ENCODE assay signal across 9 mouse cellular contexts in the genomic region with DNA sequence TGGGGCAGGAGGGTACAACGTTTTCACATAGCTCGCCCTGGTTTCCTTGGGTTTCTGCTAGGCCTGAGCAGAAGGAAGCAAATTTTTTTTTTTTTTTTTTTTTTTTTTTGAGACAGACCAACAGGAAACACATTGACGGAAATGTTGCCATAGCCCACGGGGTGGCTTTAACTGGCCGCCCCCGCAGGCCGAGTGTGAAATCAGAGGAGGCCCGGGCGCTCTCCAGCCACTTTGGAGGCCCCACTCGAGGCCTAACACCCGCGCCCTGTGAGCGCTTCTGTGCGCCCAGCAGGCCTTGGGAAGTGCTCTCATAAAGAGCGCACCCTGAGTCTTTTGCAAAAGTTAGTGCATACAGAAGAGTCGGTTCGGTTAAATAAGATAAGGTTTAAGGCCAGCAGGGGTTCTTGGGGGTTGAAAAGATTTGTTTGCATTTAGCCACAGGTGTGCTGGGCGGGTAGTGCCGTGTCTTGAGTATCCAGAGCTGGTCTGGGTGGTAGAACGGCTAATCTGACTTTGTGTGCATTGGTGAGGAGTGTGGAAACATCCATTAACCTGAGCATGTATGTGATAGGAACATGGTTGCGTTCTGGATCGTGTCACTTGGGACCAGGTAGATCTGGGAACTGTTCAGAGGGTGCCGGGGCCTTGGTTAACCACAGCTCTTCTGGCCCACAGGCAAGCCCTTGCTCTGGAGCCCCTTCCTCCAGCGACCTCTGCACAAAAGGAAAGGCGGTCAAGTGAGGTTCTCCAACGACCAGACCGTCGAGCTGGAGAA. TPM values are rescaled to one million over a fixed set of nuclear protein-coding genes. Genes with fewer than 3 reads are reported as not detected.
DNase-seq lines count a peak whose midpoint lies in the region; ATAC-seq and TF ChIP-seq lines count a peak whose summit lies in the region.
"Had no signal": no experiment of that assay in that cellular context is flagged by ENCODE, and none has a peak within 500 bp of the region (broad histone marks: within the 10 kb centered on the region; RNA-seq: fewer than 3 reads in every experiment).

No protein-coding gene starts in this region.

- no peak overlapping the region for H3K4me3 ChIP-seq in embryonic facial prominence, embryonic 11.5 days (ENCODE audit: low read depth, low read length)
- peak overlapping the region; percentile 22; the same call in 1 of the 2 replicates for H3K4me3 ChIP-seq in intestine, postnatal 0 days (ENCODE audit: low read depth, low read length)
- H3K4me3 ChIP-seq in lung, embryonic 15.5 days: peak overlapping the region; percentile 62
- peak overlapping the region; percentile 53; the same call in 1 of the 2 replicates for H3K4me3 ChIP-seq in stomach, embryonic 14.5 days (ENCODE audit: low read depth, low read length)
- H3K4me3 ChIP-seq in forebrain, embryonic 15.5 days: no peak overlapping the region
- H3K4me3 ChIP-seq: embryonic facial prominence, embryonic 12.5 days had no signal

- H3K4me2 ChIP-seq in embryonic facial prominence, embryonic 11.5 days (ENCODE audit: low read depth, low read length): 0 out of 2 replicates have a peak overlapping the region, but pooled peaks have one; percentile 7
- H3K4me2 ChIP-seq in intestine, postnatal 0 days (replicated peaks; ENCODE audit: low read depth): peak overlapping the region; percentile 21; the same call in 1 of the 2 replicates
- H3K4me2 ChIP-seq in lung, embryonic 15.5 days: peak overlapping the region; percentile 84
- H3K4me2 ChIP-seq in stomach, embryonic 14.5 days (replicated peaks; ENCODE audit: low read depth, low read length): peak overlapping the region; percentile 69; the same call in 1 of the 2 replicates
- no peak overlapping the region for H3K4me2 ChIP-seq in forebrain, embryonic 15.5 days (replicated peaks)
- H3K4me2 ChIP-seq: embryonic facial prominence, embryonic 12.5 days had no signal

- peak; percentile 22 for DNase-seq in right cerebral cortex, postnatal 14 days
- DNase-seq in right cerebral cortex, postnatal 36 days (ENCODE audit: low spot score in 2 of 2): no peak
- peak; percentile 12 for DNase-seq in embryonic facial prominence, embryonic 11.5 days (ENCODE audit: low spot score)
- DNase-seq in thymus, postnatal 25 days: no peak

- WGBS in embryonic facial prominence, embryonic 11.5 days: 4% methylated on average over 28 of the region's 28 CpGs
- 27% methylated on average over 28 of the region's 28 CpGs for WGBS in intestine, postnatal 0 days
- 11% methylated on average over 28 of the region's 28 CpGs for WGBS in lung, embryonic 15.5 days
- WGBS in stomach, embryonic 14.5 days: 17% methylated on average over 28 of the region's 28 CpGs
- WGBS in forebrain, embryonic 15.5 days: 6% methylated on average over 28 of the region's 28 CpGs

- no peak overlapping the region for H3K27ac ChIP-seq in embryonic facial prominence, embryonic 11.5 days (replicated peaks; ENCODE audit: low read depth, low read length)
- H3K27ac ChIP-seq in intestine, postnatal 0 days (ENCODE audit: low read depth, low read length): no peak overlapping the region; the same call in 1 of the 2 replicates
- peak overlapping the region; percentile 66; the same call in 1 of the 2 replicates for H3K27ac ChIP-seq in lung, embryonic 15.5 days
- H3K27ac ChIP-seq in stomach, embryonic 14.5 days (ENCODE audit: low read length): no peak overlapping the region
- no peak overlapping the region for H3K27ac ChIP-seq in forebrain, embryonic 15.5 days (replicated peaks)
- H3K27ac ChIP-seq: embryonic facial prominence, embryonic 12.5 days had no signal

- H3K4me1 ChIP-seq in embryonic facial prominence, embryonic 11.5 days (ENCODE audit: control insufficient read depth, insufficient read depth, low read length): no peaks in the 10 kb centered on the region; the same call in 1 of the 2 replicates
- 0 out of 2 replicates have a peak, but pooled peaks cover 4% of the 10 kb centered on the region for H3K4me1 ChIP-seq in intestine, postnatal 0 days (replicated peaks; ENCODE audit: control insufficient read depth, insufficient read depth, low read length)
- H3K4me1 ChIP-seq in lung, embryonic 15.5 days: peaks cover 19% of the 10 kb centered on the region
- peaks cover 3% of the 10 kb centered on the region; the same call in 1 of the 2 replicates for H3K4me1 ChIP-seq in stomach, embryonic 14.5 days (ENCODE audit: control insufficient read depth, insufficient read depth, low read length)
- peaks cover 16% of the 10 kb centered on the region for H3K4me1 ChIP-seq in forebrain, embryonic 15.5 days

- peaks cover 70% of the 10 kb centered on the region for H3K27me3 ChIP-seq in embryonic facial prominence, embryonic 11.5 days (ENCODE audit: control insufficient read depth, insufficient read depth, low read length)
- H3K27me3 ChIP-seq in intestine, postnatal 0 days (replicated peaks; ENCODE audit: control insufficient read depth, insufficient read depth, low read length): peaks cover 88% of the 10 kb centered on the region
- H3K27me3 ChIP-seq in lung, embryonic 15.5 days: peaks cover 79% of the 10 kb centered on the region
- H3K27me3 ChIP-seq in stomach, embryonic 14.5 days (ENCODE audit: control insufficient read depth, insufficient read depth, low read length): peaks cover 30% of the 10 kb centered on the region
- H3K27me3 ChIP-seq in forebrain, embryonic 15.5 days: peaks cover 84% of the 10 kb centered on the region

- H3K9me3 ChIP-seq in embryonic facial prominence, embryonic 11.5 days (replicated peaks; ENCODE audit: control insufficient read depth, low read length): no peaks in the 10 kb centered on the region
- H3K9me3 ChIP-seq in intestine, postnatal 0 days (ENCODE audit: control insufficient read depth): no peaks in the 10 kb centered on the region
- H3K9me3 ChIP-seq in lung, embryonic 15.5 days: no peaks in the 10 kb centered on the region
- no peaks in the 10 kb centered on the region for H3K9me3 ChIP-seq in stomach, embryonic 14.5 days (ENCODE audit: control insufficient read depth, low read depth, low read length)
- no peaks in the 10 kb centered on the region for H3K9me3 ChIP-seq in forebrain, embryonic 15.5 days
- H3K9me3 ChIP-seq: embryonic facial prominence, embryonic 12.5 days had no signal

- no peak for TF ChIP-seq CTCF in intestine, postnatal 0 days (IDR thresholded peaks at IDR 0.05; ENCODE audit: low read depth)

- H3K9ac ChIP-seq in embryonic facial prominence, embryonic 11.5 days (replicated peaks; ENCODE audit: low read length): no peak overlapping the region
- H3K9ac ChIP-seq in intestine, postnatal 0 days (ENCODE audit: low read depth, low read length): no peak overlapping the region
- H3K9ac ChIP-seq in lung, embryonic 15.5 days: no peak overlapping the region
- no peak overlapping the region for H3K9ac ChIP-seq in stomach, embryonic 14.5 days (replicated peaks; ENCODE audit: low read depth, low read length)
- no peak overlapping the region for H3K9ac ChIP-seq in forebrain, embryonic 15.5 days (replicated peaks)
- H3K9ac ChIP-seq: embryonic facial prominence, embryonic 12.5 days had no signal

- ATAC-seq in embryonic facial prominence, embryonic 11.5 days (replicated peaks; ENCODE audit: insufficient number of reproducible peaks, low FRiP score, low TSS enrichment, low read depth): no peak
- 0 out of 2 replicates have a peak, but pooled peaks have one; percentile 33 for ATAC-seq in intestine, postnatal 0 days
- ATAC-seq in lung, embryonic 15.5 days (ENCODE audit: borderline replicate concordance, extremely low read depth, low FRiP score, low TSS enrichment): no peak
- ATAC-seq in stomach, embryonic 14.5 days (ENCODE audit: insufficient number of reproducible peaks, insufficient read depth, low FRiP score, low read depth): no peak
- ATAC-seq in forebrain, embryonic 15.5 days (replicated peaks): no peak

- H3K36me3 ChIP-seq in embryonic facial prominence, embryonic 11.5 days (replicated peaks; ENCODE audit: control insufficient read depth, insufficient read depth, low read depth, low read length): no peaks in the 10 kb centered on the region
- no peaks in the 10 kb centered on the region for H3K36me3 ChIP-seq in intestine, postnatal 0 days (ENCODE audit: control insufficient read depth, insufficient read depth)
- H3K36me3 ChIP-seq in lung, embryonic 15.5 days: no peaks in the 10 kb centered on the region
- no peaks in the 10 kb centered on the region for H3K36me3 ChIP-seq in stomach, embryonic 14.5 days (ENCODE audit: control insufficient read depth, insufficient read depth, low read length)
- no peaks in the 10 kb centered on the region for H3K36me3 ChIP-seq in forebrain, embryonic 15.5 days
- H3K36me3 ChIP-seq: embryonic facial prominence, embryonic 12.5 days had no signal

RNA-seq across cellular contexts. Expression of gene Hhex, which starts 2.1 kb away (rescaled TPM):
- polyA plus RNA-seq in embryonic facial prominence, embryonic 11.5 days (2014; fragmentation: Nextera tagmentation; extraction: Ambion mirVana): 3.9 and 4.0 TPM in 2 replicates
- 4.1 and 5.3 TPM in 2 replicates for polyA plus RNA-seq in intestine, postnatal 0 days (2015; fragmentation: Nextera tagmentation; extraction: Ambion mirVana)
- 32.8 and 38.0 TPM in 2 replicates for polyA plus RNA-seq in lung, embryonic 15.5 days (2015; fragmentation: Nextera tagmentation; extraction: Ambion mirVana)
- polyA plus RNA-seq in stomach, embryonic 14.5 days (2014; fragmentation: Nextera tagmentation; extraction: Ambion mirVana): 8.2 and 12.3 TPM in 2 replicates
- 3.7 and 4.1 TPM in 2 replicates for polyA plus RNA-seq in forebrain, embryonic 15.5 days (2015; fragmentation: Nextera tagmentation; extraction: Ambion mirVana)

Comparison
In these comparisons a context has a peak if more than half of its experiments do, and no peak if none do; other contexts are left out.
1. DNase-seq: peak in right cerebral cortex, postnatal 14 days (single experiment) and embryonic facial prominence, embryonic 11.5 days (single experiment); none in right cerebral cortex, postnatal 36 days (0 of 2) and thymus, postnatal 25 days (single experiment).
2. H3K4me3 ChIP-seq: peak in intestine, postnatal 0 days (single experiment), lung, embryonic 15.5 days (single experiment) and stomach, embryonic 14.5 days (single experiment); none in embryonic facial prominence, embryonic 11.5 days (single experiment) and forebrain, embryonic 15.5 days (single experiment).